Mouse (Mus musculus): ENCODE measurements around the gene Nbeal2. TPM values are rescaled to one million over a fixed set of nuclear protein-coding genes. Genes with fewer than 3 reads are reported as not detected.

The Nbeal2 gene
- polyA plus RNA-seq (2014; fragmentation: Nextera tagmentation; extraction: Ambion mirVana): 2.4 and 2.7 TPM in 2 replicates

DNA sequence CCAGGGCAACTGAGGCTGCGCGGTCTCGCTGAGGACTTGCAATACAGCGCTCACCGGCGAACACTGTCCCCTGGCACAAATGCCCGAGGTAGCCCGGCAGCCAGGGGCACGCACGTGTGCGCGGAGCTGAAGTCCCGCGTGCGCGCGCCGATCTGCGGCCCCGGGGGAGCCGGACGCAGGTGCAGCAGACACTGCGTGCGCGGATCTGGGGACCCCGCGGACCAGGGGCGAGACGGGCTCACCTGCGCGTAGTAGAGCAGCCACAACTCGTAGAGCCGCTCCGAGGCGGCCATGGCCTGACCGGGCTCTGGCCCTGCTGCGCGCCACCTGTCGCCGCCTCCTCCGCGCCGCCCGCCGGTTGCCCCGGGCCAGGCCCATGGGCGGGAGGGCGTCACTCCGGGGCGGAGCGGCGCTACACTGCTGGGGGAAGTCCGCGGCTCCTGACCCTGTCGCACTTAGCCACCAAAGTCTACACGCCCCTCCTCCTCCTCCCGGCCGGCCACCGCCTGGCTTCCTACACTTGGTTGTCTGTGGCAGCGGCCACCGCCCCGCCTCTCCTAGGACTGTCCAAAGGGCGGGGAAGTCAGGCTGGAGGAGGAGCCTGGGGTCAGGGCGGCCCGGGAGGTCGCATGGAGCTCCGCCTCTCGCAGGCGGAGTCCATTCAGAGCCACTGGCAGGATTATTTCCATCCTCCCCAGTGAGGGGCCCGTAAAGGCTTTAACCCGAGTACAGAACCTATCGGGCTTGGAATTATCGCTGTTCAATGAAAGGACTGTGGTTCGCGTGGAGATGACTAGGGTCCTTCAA is at the start of gene Nbeal2:
Gene Nbeal2 (minus strand): TSS at position 507 of the 807 bp plus-strand sequence.
- Histone ChIP-seq H3K4me3 (ENCODE audit: control insufficient read depth in 1 of 2, insufficient read depth in 1 of 2, low read depth in 1 of 2, low read length in 2 of 2) (peak within 1 kb of the TSS; percentile 64 to 77), H3K9me3 (ENCODE audit: control insufficient read depth, low read length) (no peaks in the 10 kb centered on the region), H3K27me3 (ENCODE audit: control insufficient read depth, insufficient read depth, low read length) (no peaks in the 10 kb centered on the region), H3K4me2 (ENCODE audit: low read length) (peak within 1 kb of the TSS; percentile 98), H3K4me1 (ENCODE audit: control insufficient read depth in 2 of 2, insufficient read depth in 2 of 2, low read length in 2 of 2) (peaks cover 23 to 43% of the 10 kb centered on the region in 2 experiments), H3K36me3 (ENCODE audit: control insufficient read depth, insufficient read depth, low read length) (no peaks in the 10 kb centered on the region), H3K9ac (ENCODE audit: low read length) (peak within 1 kb of the TSS; percentile 82), H3K27ac (replicated peaks in 1 of 2; ENCODE audit: control insufficient read depth in 1 of 2, insufficient read depth in 1 of 2, low read depth in 2 of 2, low read length in 2 of 2) (peak within 1 kb of the TSS; percentile 52 to 68)
- under 1% methylated on average over 74 of the region's 75 CpGs for WGBS
- ATAC-seq (ENCODE audit: insufficient number of reproducible peaks, insufficient read depth, low FRiP score, low read depth): peak; percentile 90

DNA sequence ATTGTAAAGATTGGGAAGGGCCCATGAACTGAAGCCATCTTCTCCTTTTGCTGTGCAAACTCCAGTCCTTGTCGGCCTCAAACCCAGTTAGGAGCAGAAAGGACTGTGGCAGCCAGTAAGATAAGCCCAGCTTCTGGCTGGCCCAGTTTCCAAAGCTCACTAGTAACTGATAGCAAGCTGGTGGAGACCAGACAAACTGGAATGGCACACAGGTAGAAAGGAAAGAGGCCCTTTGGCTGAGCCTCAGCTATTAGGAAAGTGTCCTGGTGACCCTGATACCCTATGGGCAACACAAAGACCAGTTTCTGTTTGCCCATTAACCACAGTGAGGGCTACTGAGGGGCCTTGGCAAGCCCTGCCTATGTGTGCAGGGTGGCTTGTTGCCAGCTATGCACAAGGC is 48.9 kb upstream of the Nbeal2 start:
- peaks cover 11% of the 10 kb centered on the region for H3K36me3 ChIP-seq (ENCODE audit: control insufficient read depth, insufficient read depth, low read length)
- no peaks in the 10 kb centered on the region for H3K9me3 ChIP-seq (ENCODE audit: control insufficient read depth, low read length)
- no peak overlapping the region for H3K9ac ChIP-seq (ENCODE audit: low read length)
- H3K4me1 ChIP-seq (ENCODE audit: control insufficient read depth in 2 of 2, insufficient read depth in 2 of 2, low read length in 2 of 2): peaks cover 8 to 17% of the 10 kb centered on the region in 2 experiments; a peak in 3 of 4 replicates
- no peak overlapping the region for H3K4me3 ChIP-seq (ENCODE audit: control insufficient read depth in 1 of 2, insufficient read depth in 1 of 2, low read depth in 1 of 2, low read length in 2 of 2)
- peak overlapping the region; percentile 36 to 71 for H3K27ac ChIP-seq (replicated peaks in 1 of 2; ENCODE audit: control insufficient read depth in 1 of 2, insufficient read depth in 1 of 2, low read depth in 2 of 2, low read length in 2 of 2)
- no peak for ATAC-seq (ENCODE audit: insufficient number of reproducible peaks, insufficient read depth, low FRiP score, low read depth)
- WGBS: 27% methylated on average over 1 of the region's 1 CpGs
- no peaks in the 10 kb centered on the region for H3K27me3 ChIP-seq (ENCODE audit: control insufficient read depth, insufficient read depth, low read length)
- no peak overlapping the region; the same call in 1 of the 2 replicates for H3K4me2 ChIP-seq (ENCODE audit: low read length)

DNA sequence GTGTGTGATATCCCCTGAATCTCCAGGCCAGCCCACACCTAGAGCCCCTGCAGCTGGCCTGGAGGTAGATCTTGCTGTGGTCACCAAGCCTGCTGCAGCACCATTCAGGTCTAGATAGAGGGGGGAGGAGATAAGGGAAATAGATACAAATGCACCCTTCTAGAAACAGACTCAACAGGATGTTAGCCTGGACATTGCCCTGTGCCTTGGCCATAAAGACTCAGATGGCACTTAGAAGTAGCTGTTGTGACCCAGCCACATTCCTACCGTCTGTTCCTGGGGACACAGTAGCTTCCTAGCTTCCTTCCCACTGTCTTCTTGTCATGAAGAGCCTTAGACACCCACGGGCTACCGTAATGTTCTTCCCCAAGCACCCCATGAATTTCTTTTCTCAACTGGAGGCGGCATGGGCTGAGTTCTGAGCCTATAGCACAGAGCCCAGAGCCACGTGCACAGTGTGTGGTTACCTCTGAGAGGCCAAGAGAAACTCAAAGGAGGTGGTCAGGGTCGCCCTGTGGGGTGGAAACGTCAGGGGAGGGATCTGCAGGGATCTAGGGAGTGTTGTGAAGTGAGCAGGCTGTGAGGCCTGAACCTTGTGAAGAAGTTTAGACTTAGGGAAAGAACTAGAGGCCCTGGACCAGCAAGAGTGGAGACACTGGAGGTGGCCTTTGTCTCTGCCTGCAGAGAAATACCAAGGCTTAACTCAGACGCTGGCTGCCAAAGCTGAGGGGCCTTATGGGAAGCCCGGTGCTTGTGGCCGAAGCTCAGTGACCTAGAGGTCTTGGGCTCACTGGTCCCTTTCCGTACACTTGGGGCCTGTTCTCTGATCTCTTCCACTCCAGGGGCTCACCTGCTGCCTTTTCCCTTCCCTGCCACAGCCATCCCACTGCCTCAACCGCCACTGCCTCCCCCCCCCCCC is 47.4 kb upstream of the Nbeal2 start:
- no peak overlapping the region for H3K4me3 ChIP-seq (ENCODE audit: control insufficient read depth in 1 of 2, insufficient read depth in 1 of 2, low read depth in 1 of 2, low read length in 2 of 2)
- no peaks in the 10 kb centered on the region for H3K27me3 ChIP-seq (ENCODE audit: control insufficient read depth, insufficient read depth, low read length)
- H3K27ac ChIP-seq (replicated peaks in 1 of 2; ENCODE audit: control insufficient read depth in 1 of 2, insufficient read depth in 1 of 2, low read depth in 2 of 2, low read length in 2 of 2): no peak overlapping the region
- no peak overlapping the region for H3K9ac ChIP-seq (ENCODE audit: low read length)
- ATAC-seq (ENCODE audit: insufficient number of reproducible peaks, insufficient read depth, low FRiP score, low read depth): no peak
- peaks cover 16% of the 10 kb centered on the region for H3K36me3 ChIP-seq (ENCODE audit: control insufficient read depth, insufficient read depth, low read length)
- no peak overlapping the region for H3K4me2 ChIP-seq (ENCODE audit: low read length)
- 79% methylated on average over 12 of the region's 12 CpGs for WGBS
- H3K4me1 ChIP-seq (ENCODE audit: control insufficient read depth in 2 of 2, insufficient read depth in 2 of 2, low read length in 2 of 2): peaks cover 9 to 22% of the 10 kb centered on the region in 2 experiments; a peak in 3 of 4 replicates
- no peaks in the 10 kb centered on the region for H3K9me3 ChIP-seq (ENCODE audit: control insufficient read depth, low read length)

DNA sequence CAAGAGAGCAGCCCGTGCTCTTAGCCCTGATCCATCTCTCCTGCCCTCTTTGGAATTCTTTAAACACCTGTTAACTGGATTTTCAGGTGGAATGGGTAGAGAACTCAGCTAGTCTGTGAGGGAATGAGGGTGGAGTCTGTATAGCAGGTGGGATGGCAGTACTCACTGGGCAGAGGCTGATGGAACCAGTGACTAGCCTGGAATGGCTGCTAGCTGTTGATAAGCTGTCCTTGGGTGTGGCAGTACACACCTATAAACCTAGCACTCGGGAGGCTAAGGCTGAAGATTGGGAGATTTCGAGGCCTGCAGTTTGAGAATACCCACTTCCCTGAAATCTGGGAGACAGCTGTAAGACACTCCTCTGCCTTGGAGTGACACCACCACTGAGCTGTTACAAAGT is 45.6 kb upstream of the Nbeal2 start:
- H3K27me3 ChIP-seq (ENCODE audit: control insufficient read depth, insufficient read depth, low read length): no peaks in the 10 kb centered on the region
- no peak for ATAC-seq (ENCODE audit: insufficient number of reproducible peaks, insufficient read depth, low FRiP score, low read depth)
- no peak overlapping the region for H3K9ac ChIP-seq (ENCODE audit: low read length)
- no peak overlapping the region for H3K4me3 ChIP-seq (ENCODE audit: control insufficient read depth in 1 of 2, insufficient read depth in 1 of 2, low read depth in 1 of 2, low read length in 2 of 2)
- no peak overlapping the region for H3K27ac ChIP-seq (replicated peaks in 1 of 2; ENCODE audit: control insufficient read depth in 1 of 2, insufficient read depth in 1 of 2, low read depth in 2 of 2, low read length in 2 of 2)
- no peak overlapping the region for H3K4me2 ChIP-seq (ENCODE audit: low read length)
- H3K36me3 ChIP-seq (ENCODE audit: control insufficient read depth, insufficient read depth, low read length): peaks cover 24% of the 10 kb centered on the region
- no peaks in the 10 kb centered on the region for H3K9me3 ChIP-seq (ENCODE audit: control insufficient read depth, low read length)
- 89% methylated on average over 3 of the region's 3 CpGs for WGBS
- peaks cover 12 to 33% of the 10 kb centered on the region in 2 experiments; a peak in 3 of 4 replicates for H3K4me1 ChIP-seq (ENCODE audit: control insufficient read depth in 2 of 2, insufficient read depth in 2 of 2, low read length in 2 of 2)

DNA sequence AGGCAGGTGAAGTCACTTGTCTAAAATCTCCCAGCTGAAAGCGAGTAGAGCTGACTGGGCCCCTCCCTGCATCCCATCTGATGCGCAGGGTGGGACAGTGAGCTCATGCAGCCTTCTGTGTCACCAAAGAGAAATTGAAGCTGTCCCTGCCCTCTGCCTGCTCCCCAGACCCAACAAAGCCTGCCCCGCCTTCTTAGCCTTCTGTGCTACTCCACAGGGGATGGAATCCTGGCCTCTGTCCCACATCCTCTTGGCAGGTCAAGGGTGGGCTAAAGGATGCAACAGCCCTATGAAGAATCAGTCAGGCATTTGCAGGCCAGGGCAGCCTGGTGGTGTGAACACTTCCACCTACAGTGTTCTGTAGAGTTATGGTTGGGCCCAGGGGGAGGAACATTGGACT is 43.5 kb upstream of the Nbeal2 start:
- Histone ChIP-seq H3K27ac (replicated peaks in 1 of 2; ENCODE audit: control insufficient read depth in 1 of 2, insufficient read depth in 1 of 2, low read depth in 2 of 2, low read length in 2 of 2) (no peak overlapping the region), H3K27me3 (ENCODE audit: control insufficient read depth, insufficient read depth, low read length) (no peaks in the 10 kb centered on the region), H3K36me3 (ENCODE audit: control insufficient read depth, insufficient read depth, low read length) (peaks cover 36% of the 10 kb centered on the region), H3K9ac (ENCODE audit: low read length) (0 out of 2 replicates have a peak overlapping the region, but pooled peaks have one; percentile 16), H3K4me3 (ENCODE audit: control insufficient read depth in 1 of 2, insufficient read depth in 1 of 2, low read depth in 1 of 2, low read length in 2 of 2) (no peak overlapping the region), H3K4me1 (ENCODE audit: control insufficient read depth in 2 of 2, insufficient read depth in 2 of 2, low read length in 2 of 2) (peaks cover 6 to 21% of the 10 kb centered on the region in 2 experiments; a peak in 3 of 4 replicates), H3K9me3 (ENCODE audit: control insufficient read depth, low read length) (no peaks in the 10 kb centered on the region), H3K4me2 (ENCODE audit: low read length) (no peak overlapping the region)
- no peak for ATAC-seq (ENCODE audit: insufficient number of reproducible peaks, insufficient read depth, low FRiP score, low read depth)
- 81% methylated on average over 3 of the region's 3 CpGs for WGBS

DNA sequence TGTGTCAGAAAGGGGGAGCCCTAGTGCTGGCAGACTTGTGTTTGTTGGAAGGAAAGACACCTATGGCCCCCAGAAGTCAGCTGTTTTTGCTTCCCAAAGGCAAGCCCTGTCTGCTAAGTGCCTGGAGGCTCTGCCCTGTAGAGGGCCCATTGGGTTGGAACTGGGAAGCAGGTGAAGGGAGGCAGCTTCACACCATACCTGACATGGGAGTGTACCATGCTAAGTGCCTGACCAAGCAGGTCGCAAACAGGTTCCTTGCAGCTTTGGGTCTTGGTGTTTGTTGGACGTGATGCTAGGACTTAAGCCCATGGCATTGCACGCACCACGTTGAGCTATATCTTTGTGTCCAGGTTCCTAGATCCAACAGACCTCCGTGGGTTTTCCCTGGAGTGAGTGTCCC is 42.5 kb upstream of the Nbeal2 start:
- Histone ChIP-seq H3K9me3 (ENCODE audit: control insufficient read depth, low read length) (no peaks in the 10 kb centered on the region), H3K4me1 (ENCODE audit: control insufficient read depth in 2 of 2, insufficient read depth in 2 of 2, low read length in 2 of 2) (peaks cover 4 to 16% of the 10 kb centered on the region in 2 experiments; a peak in 3 of 4 replicates), H3K4me2 (ENCODE audit: low read length) (no peak overlapping the region), H3K27me3 (ENCODE audit: control insufficient read depth, insufficient read depth, low read length) (no peaks in the 10 kb centered on the region), H3K9ac (ENCODE audit: low read length) (no peak overlapping the region), H3K27ac (replicated peaks in 1 of 2; ENCODE audit: control insufficient read depth in 1 of 2, insufficient read depth in 1 of 2, low read depth in 2 of 2, low read length in 2 of 2) (no peak overlapping the region), H3K4me3 (ENCODE audit: control insufficient read depth in 1 of 2, insufficient read depth in 1 of 2, low read depth in 1 of 2, low read length in 2 of 2) (no peak overlapping the region), H3K36me3 (ENCODE audit: control insufficient read depth, insufficient read depth, low read length) (peaks cover 37% of the 10 kb centered on the region)
- ATAC-seq (ENCODE audit: insufficient number of reproducible peaks, insufficient read depth, low FRiP score, low read depth): no peak
- 89% methylated on average over 5 of the region's 5 CpGs for WGBS

DNA sequence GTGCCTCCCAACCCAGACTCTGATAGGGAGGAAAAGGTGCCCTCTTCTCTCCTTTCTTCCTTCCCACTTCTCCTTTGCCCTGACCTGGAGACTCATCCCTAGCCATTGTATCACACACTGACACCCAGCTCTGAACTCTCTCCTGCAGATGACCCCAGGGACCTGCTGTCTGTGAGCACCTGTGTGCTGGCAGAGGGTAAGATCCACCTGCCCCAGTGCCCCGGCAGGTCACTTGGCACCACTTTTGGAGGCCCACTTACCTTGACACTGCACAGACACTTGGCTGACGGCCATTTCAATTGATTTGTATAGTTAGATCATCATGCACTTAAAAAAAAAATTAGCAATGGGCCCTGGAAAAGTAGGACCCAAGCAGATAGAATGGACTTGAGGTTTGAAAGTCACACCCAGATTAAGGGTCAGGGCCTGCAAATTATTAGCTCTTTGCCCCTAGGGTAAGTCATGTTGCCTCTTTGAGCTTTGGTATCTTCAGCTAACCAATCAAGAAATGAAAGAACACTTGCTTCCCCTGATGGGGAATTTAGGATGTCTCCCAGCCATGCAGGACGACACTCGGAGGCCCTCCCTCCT is 41.3 kb upstream of the Nbeal2 start:
- H3K9ac ChIP-seq (ENCODE audit: low read length): no peak overlapping the region; the same call in 1 of the 2 replicates
- WGBS: 57% methylated on average over 4 of the region's 4 CpGs
- ATAC-seq (ENCODE audit: insufficient number of reproducible peaks, insufficient read depth, low FRiP score, low read depth): no peak
- H3K9me3 ChIP-seq (ENCODE audit: control insufficient read depth, low read length): no peaks in the 10 kb centered on the region
- no peak overlapping the region for H3K27ac ChIP-seq (replicated peaks in 1 of 2; ENCODE audit: control insufficient read depth in 1 of 2, insufficient read depth in 1 of 2, low read depth in 2 of 2, low read length in 2 of 2)
- no peaks in the 10 kb centered on the region for H3K27me3 ChIP-seq (ENCODE audit: control insufficient read depth, insufficient read depth, low read length)
- H3K4me2 ChIP-seq (ENCODE audit: low read length): no peak overlapping the region
- no peak overlapping the region for H3K4me3 ChIP-seq (ENCODE audit: control insufficient read depth in 1 of 2, insufficient read depth in 1 of 2, low read depth in 1 of 2, low read length in 2 of 2)
- H3K36me3 ChIP-seq (ENCODE audit: control insufficient read depth, insufficient read depth, low read length): peaks cover 32% of the 10 kb centered on the region
- H3K4me1 ChIP-seq (ENCODE audit: control insufficient read depth in 2 of 2, insufficient read depth in 2 of 2, low read length in 2 of 2): peaks cover 4 to 16% of the 10 kb centered on the region in 2 experiments; a peak in 3 of 4 replicates
